Mouse (Mus musculus) kidney, embryonic 14.5 days (tissue): Measurements from ENCODE around the gene Obscn. TPM values are rescaled to one million over a fixed set of nuclear protein-coding genes. Genes with fewer than 3 reads are reported as not detected.

Source experiments
- ATAC-seq: fragments of 200-750 bp; cut with Nextera tagmentation; 2 replicates; pipeline ENCODE4 v1.8.0; 2017; ENCODE audit warnings: moderate number of reproducible peaks, mild to moderate bottlenecking, moderate TSS enrichment, moderate library complexity; ENCODE audit not compliant: low FRiP score, low TSS enrichment
- H3K27ac ChIP-seq: fragments of 300-500 bp; sonication (generic); 2 replicates; pipeline ENCODE4 v1.5.1; 2014; ENCODE audit warnings: low read depth, mild to moderate bottlenecking, low read length, moderate library complexity, mixed read lengths
- H3K27me3 ChIP-seq: fragments of 300-500 bp; sonication (generic); 2 replicates; pipeline ENCODE4 v1.6.1; 2014; ENCODE audit warnings: mild to moderate bottlenecking, low read length; ENCODE audit not compliant: control insufficient read depth, insufficient read depth
- H3K36me3 ChIP-seq: fragments of 300-500 bp; sonication (generic); 2 replicates; pipeline ENCODE4 v1.6.1; 2014; ENCODE audit warnings: low read length, mixed read lengths; ENCODE audit not compliant: control insufficient read depth, insufficient read depth
- H3K4me1 ChIP-seq: fragments of 300-500 bp; sonication (generic); 2 replicates; pipeline ENCODE4 v1.6.1; 2014; ENCODE audit warnings: low read length, mixed read lengths; ENCODE audit not compliant: control insufficient read depth, insufficient read depth
- H3K4me2 ChIP-seq: fragments of 300-500 bp; sonication (generic); replicated peaks from 2 replicates; pipeline ENCODE4 v1.6.1; 2014; ENCODE audit warnings: low read depth, mild to moderate bottlenecking, low read length
- H3K4me3 ChIP-seq: fragments of 300-500 bp; sonication (generic); 2 replicates; pipeline ENCODE4 v1.5.1; 2014; ENCODE audit warnings: mild to moderate bottlenecking, low read length
- H3K9ac ChIP-seq: fragments of 300-500 bp; sonication (generic); 2 replicates; pipeline ENCODE4 v1.6.1; 2014; ENCODE audit warnings: low read depth, mild to moderate bottlenecking, low read length, moderate library complexity
- H3K9me3 ChIP-seq: fragments of 300-500 bp; sonication (generic); 2 replicates; pipeline ENCODE4 v1.6.1; 2016; ENCODE audit warnings: low read length; ENCODE audit not compliant: control insufficient read depth
- WGBS: fragments of 180-500 bp; shearing (Covaris S2); extraction: QIAGEN DNeasy Blood & Tissue Kit; methylation state at CpG from one replicate; pipeline ENCODE4 v1.1.7; 2014; 5-methylcytosine and 5-hydroxymethylcytosine counted together
- polyA plus RNA-seq: library from polyadenylated mRNA; unstranded; fragments of >200 nt; fragmentation: Nextera tagmentation; extraction: Ambion mirVana; gene quantifications from 2 replicates; pipeline ENCODE4 v1.2.1, GENCODE M21; 2014

Obscn gene
- polyA plus RNA-seq, 1 experiment from 2014 or later: 0.51 TPM

DNA sequence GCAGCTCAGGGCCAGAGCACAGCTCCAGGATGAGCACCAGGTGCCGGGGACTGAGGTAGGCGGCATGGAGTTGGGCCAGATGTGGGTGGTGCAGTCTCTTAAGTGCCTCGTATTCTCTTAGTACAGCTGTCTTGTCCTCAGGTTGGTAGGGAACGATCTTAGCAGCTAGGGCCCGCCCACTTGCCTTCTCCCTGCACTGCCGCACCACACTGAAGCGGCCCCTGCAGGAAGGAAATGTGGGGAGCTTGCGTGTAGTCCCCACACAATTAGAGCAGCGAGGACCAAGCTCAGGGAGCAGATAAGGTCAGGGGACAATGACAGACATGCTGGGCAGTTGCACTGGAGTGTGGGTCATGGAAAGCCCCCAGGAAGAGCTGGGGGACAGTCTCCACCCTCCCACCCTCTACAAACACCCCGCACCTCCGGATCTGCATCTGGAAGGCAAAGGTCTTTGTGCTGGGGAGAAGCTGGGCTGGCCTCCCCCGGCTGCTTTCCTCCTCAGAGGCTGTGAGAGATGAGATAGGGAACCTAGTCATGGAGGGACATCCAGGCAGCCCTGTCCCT is 140.3 kb downstream of the Obscn start:
- Histone ChIP-seq H3K36me3 (peaks cover 3% of the 10 kb centered on the region; the same call in 1 of the 2 replicates), H3K4me2 (no peak overlapping the region), H3K4me3 (no peak overlapping the region), H3K9ac (no peak overlapping the region), H3K27ac (no peak overlapping the region), H3K9me3 (no peaks in the 10 kb centered on the region), H3K27me3 (peaks cover 3% of the 10 kb centered on the region), H3K4me1 (no peaks in the 10 kb centered on the region)
- no peak for ATAC-seq
- WGBS: 40% methylated on average over 12 of the region's 12 CpGs

DNA sequence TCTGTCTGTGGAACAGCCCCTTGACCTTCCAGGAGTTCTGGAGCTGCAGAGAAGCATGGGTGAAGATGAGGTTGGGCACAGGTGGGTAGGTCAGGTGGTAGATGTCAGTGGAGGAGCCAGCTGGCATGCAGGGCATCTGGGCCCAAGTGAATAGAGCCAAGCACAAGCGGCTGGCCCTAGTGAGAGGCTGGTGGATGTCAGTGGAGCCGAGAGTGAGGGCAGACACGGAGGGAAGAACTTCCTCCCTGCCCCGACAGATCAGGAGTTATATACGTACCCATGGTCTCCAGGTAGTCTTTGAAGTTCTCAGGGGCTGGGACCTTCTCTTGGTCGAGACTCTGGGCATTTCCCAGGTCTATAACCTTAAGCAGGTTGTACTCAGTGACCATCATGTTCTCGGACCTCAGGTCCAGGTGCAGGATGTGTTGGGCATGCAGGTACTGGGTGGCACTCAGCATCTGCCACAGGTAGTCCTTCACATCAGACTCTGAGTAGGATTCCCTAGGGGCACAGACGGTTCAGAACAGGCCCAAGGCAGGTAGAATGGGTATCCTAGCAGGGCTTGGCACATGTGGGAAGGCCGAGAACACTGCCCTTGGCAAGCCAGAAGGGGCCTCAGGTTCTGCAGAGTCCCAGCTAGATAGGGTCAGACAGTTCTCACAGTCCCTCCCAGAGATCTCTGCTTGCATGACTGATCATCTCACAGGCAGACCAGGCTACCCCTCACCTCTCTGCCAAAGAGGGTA is 141.0 kb downstream of the Obscn start:
- peak overlapping the region; percentile 62; the same call in 1 of the 2 replicates for H3K4me2 ChIP-seq
- no peaks in the 10 kb centered on the region for H3K4me1 ChIP-seq
- H3K4me3 ChIP-seq: no peak overlapping the region
- peaks cover 3% of the 10 kb centered on the region for H3K27me3 ChIP-seq
- H3K9me3 ChIP-seq: no peaks in the 10 kb centered on the region
- H3K9ac ChIP-seq: no peak overlapping the region
- ATAC-seq: no peak
- WGBS: 84% methylated on average over 9 of the region's 9 CpGs
- no peak overlapping the region for H3K27ac ChIP-seq
- H3K36me3 ChIP-seq: peaks cover 9% of the 10 kb centered on the region; the same call in 1 of the 2 replicates

GRCm38 (mm10) chr11:58994337-58994826 is 141.8 kb downstream of the Obscn start:
- ATAC-seq: peak; percentile 84
- H3K27me3 ChIP-seq: peaks cover 3% of the 10 kb centered on the region
- peak overlapping the region; percentile 31; the same call in 1 of the 2 replicates for H3K9ac ChIP-seq
- no peak overlapping the region for H3K27ac ChIP-seq
- H3K4me3 ChIP-seq: peak overlapping the region; percentile 33
- H3K36me3 ChIP-seq: peaks cover 18% of the 10 kb centered on the region; the same call in 1 of the 2 replicates
- H3K9me3 ChIP-seq: no peaks in the 10 kb centered on the region
- WGBS: 3% methylated on average over 31 of the region's 35 CpGs
- peak overlapping the region; percentile 62 for H3K4me2 ChIP-seq
- H3K4me1 ChIP-seq: no peaks in the 10 kb centered on the region

DNA sequence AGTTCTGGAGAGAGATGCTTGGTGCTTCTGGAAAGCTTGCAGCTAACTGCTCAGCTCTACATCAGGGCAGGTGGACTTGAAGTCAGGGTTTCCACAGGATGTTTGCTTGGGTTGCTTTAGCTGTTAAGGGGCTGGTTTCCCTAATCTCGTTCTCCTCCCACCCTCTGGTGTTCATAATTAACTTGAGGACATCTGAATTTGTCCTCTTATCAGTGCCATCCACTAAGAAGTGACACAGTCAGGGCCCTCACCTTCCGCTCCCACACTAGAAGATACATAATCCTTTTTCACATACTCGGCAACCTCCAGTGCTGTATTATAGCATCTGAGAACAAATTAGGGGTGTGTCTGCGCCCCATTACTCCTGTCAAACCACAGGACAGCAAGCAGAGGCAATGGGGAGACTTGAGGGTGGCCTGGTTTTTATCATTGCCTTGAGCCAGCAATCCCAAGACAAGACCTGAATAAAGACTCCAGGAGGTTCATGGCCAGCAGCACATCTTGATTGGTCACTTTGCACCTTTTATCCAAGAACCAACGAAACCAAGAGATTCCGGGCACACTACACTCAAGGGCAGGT is 143.0 kb downstream of the Obscn start:
- WGBS: 80% methylated on average over 6 of the region's 6 CpGs

DNA sequence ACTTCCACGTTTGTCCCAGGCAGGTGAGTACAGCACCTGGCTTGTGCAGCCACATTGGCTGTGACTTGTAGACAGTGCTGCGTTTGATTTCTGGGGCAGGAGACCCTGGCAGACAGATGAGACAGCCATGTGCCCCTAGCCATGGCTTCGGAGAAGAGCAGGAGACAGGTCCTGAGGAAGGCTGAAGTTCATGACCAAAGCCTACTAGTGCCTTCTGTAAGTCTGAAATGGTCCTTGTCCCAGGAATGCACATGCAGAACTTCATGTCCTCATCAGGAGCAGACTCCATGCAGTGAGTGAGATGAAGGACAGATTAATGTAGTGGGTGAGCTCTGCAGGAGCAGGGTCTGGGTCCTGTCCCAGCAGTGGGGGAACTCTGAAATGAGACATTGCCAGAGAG is 144.3 kb downstream of the Obscn start:
- Histone ChIP-seq H3K9me3 (no peaks in the 10 kb centered on the region), H3K9ac (no peak overlapping the region), H3K4me2 (no peak overlapping the region), H3K27ac (no peak overlapping the region), H3K36me3 (peaks cover 37% of the 10 kb centered on the region), H3K27me3 (peaks cover 3% of the 10 kb centered on the region), H3K4me1 (no peaks in the 10 kb centered on the region), H3K4me3 (no peak overlapping the region)
- ATAC-seq: no peak
- WGBS: 78% methylated on average over 3 of the region's 3 CpGs

More for the DNA sequence above, 143.0 kb downstream of the Obscn start:
- no peak overlapping the region for H3K4me3 ChIP-seq
- no peaks in the 10 kb centered on the region for H3K9me3 ChIP-seq
- H3K4me1 ChIP-seq: no peaks in the 10 kb centered on the region
- no peak overlapping the region for H3K27ac ChIP-seq
- peaks cover 30% of the 10 kb centered on the region for H3K36me3 ChIP-seq
- ATAC-seq: no peak
- H3K4me2 ChIP-seq: no peak overlapping the region
- no peak overlapping the region for H3K9ac ChIP-seq
- H3K27me3 ChIP-seq: peaks cover 3% of the 10 kb centered on the region

DNA sequence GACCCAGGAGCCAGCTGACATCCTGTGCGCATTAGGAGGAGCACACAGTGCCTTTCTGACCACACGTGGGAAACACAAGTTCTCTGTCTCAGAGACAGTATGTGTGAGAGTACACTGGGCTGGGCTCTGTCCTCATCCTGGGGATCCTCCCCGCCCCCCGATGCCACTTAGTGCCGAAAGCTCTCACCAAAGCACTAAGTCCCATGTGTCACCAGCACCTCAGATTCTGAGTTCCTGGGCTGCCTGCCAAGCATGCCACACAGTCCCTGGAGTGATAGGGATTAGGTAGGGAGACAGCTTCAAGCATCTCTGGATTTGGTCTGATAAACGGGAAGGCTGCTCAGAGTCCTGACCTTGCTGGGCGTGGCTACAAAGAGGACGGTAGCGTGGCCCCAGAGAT is 145.4 kb downstream of the Obscn start:
- H3K4me1 ChIP-seq: no peaks in the 10 kb centered on the region
- H3K9ac ChIP-seq: no peak overlapping the region
- no peak overlapping the region for H3K27ac ChIP-seq
- no peak for ATAC-seq
- H3K4me3 ChIP-seq: no peak overlapping the region
- H3K36me3 ChIP-seq: peaks cover 48% of the 10 kb centered on the region
- H3K9me3 ChIP-seq: no peaks in the 10 kb centered on the region
- no peak overlapping the region for H3K4me2 ChIP-seq
- WGBS: 80% methylated on average over 9 of the region's 9 CpGs
- no peaks in the 10 kb centered on the region; the same call in 1 of the 2 replicates for H3K27me3 ChIP-seq

DNA sequence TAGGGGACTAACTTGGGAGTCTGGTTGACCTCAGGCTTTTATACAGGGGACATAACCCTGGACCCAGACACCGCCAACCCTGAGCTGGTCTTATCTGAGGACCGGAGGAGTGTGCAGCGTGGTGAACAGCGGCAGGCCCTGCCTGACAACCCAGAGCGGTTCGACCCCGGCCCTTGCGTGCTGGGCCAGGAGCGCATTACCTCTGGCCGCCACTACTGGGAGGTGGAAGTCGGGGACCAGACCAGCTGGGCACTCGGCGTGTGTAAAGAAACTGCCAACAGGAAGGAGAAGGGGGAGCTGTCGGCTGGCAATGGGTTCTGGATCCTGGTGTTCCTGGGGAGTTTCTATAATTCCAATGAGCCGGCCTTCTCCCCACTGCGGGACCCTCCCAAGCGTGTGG is 146.1 kb downstream of the Obscn start:
- no peak for ATAC-seq
- Histone ChIP-seq H3K27ac (no peak overlapping the region), H3K4me3 (no peak overlapping the region), H3K9ac (no peak overlapping the region), H3K4me1 (no peaks in the 10 kb centered on the region), H3K36me3 (peaks cover 55% of the 10 kb centered on the region), H3K4me2 (no peak overlapping the region), H3K27me3 (no peaks in the 10 kb centered on the region), H3K9me3 (no peaks in the 10 kb centered on the region)
- WGBS: 90% methylated on average over 17 of the region's 17 CpGs

- WGBS: 92% methylated on average over 4 of the region's 4 CpGs
- peaks cover 64% of the 10 kb centered on the region for H3K36me3 ChIP-seq
- H3K9ac ChIP-seq: no peak overlapping the region
- H3K4me2 ChIP-seq: no peak overlapping the region
- no peak for ATAC-seq
- H3K9me3 ChIP-seq: no peaks in the 10 kb centered on the region
- no peak overlapping the region for H3K4me3 ChIP-seq
- no peaks in the 10 kb centered on the region for H3K4me1 ChIP-seq
- no peaks in the 10 kb centered on the region for H3K27me3 ChIP-seq
- no peak overlapping the region for H3K27ac ChIP-seq
Measured at GRCm38 (mm10) chr11:58989166-58989565, 147.0 kb downstream of the Obscn start.
